Mouse (Mus musculus) MEL (cell line): ENCODE results near the gene Vps8. TPM values are rescaled to one million over a fixed set of nuclear protein-coding genes. Genes with fewer than 3 reads are reported as not detected.

Experiments
- DNase-seq: peaks from one replicate; pipeline ENCODE4 v3.0.0; 2011; ENCODE audit warnings: low read depth, low spot score
- H3K27ac ChIP-seq: 2 replicates; pipeline ENCODE4 v1.5.1; 2012; ENCODE audit warnings: low read depth, mild to moderate bottlenecking, control low read depth, low read length, moderate library complexity; ENCODE audit not compliant: control insufficient read depth
- H3K27me3 ChIP-seq, 2 experiments: fragments of 150-350 bp in 1 of 2; sonication (generic) in 1 of 2; 2 replicates each; pipeline ENCODE4 v1.6.1; 2012; ENCODE audit warnings: low read length in 2 of 2, mild to moderate bottlenecking in 2 of 2, improper control_type of control experiment in 1 of 2, moderate library complexity in 1 of 2; ENCODE audit not compliant: insufficient read depth in 2 of 2, control insufficient read depth in 1 of 2
- H3K36me3 ChIP-seq, 2 experiments: 2 replicates each; pipeline ENCODE4 v1.6.1; 2012 to 2014; ENCODE audit warnings: low read length in 2 of 2, improper control_type of control experiment in 1 of 2, inconsistent platforms in 1 of 2, mild to moderate bottlenecking in 1 of 2; ENCODE audit not compliant: insufficient read depth in 2 of 2, control insufficient read depth in 1 of 2
- H3K4me1 ChIP-seq, 2 experiments: fragments of 150-350 bp in 1 of 2; sonication (generic) in 1 of 2; 2 replicates each; pipeline ENCODE4 v1.6.1; 2012; ENCODE audit warnings: low read length in 2 of 2, improper control_type of control experiment in 1 of 2, mild to moderate bottlenecking in 1 of 2; ENCODE audit not compliant: insufficient read depth in 2 of 2, control insufficient read depth in 1 of 2
- H3K4me3 ChIP-seq, 2 experiments: fragments of 150-350 bp in 1 of 2; sonication (generic) in 1 of 2; 2 replicates each; pipeline ENCODE4 v1.5.1; 2012; ENCODE audit warnings: low read depth in 2 of 2, low read length in 2 of 2, mild to moderate bottlenecking in 2 of 2, moderate library complexity in 2 of 2, control low read depth in 1 of 2, improper control_type of control experiment in 1 of 2; ENCODE audit not compliant: control insufficient read depth in 1 of 2, insufficient read depth in 1 of 2
- H3K79me2 ChIP-seq: 2 replicates; pipeline ENCODE4 v1.6.1; 2012; ENCODE audit warnings: mild to moderate bottlenecking, low read length, moderate library complexity; ENCODE audit not compliant: control insufficient read depth, poor library complexity, insufficient read depth
- H3K9ac ChIP-seq: 2 replicates; pipeline ENCODE4 v1.6.1; 2012; ENCODE audit warnings: low read depth, mild to moderate bottlenecking, control low read depth, low read length, moderate library complexity; ENCODE audit not compliant: control insufficient read depth, poor library complexity, severe bottlenecking
- H3K9me3 ChIP-seq: fragments of 150-350 bp; sonication (generic); replicated peaks from 2 replicates; pipeline ENCODE4 v1.6.1; 2012; ENCODE audit warnings: mild to moderate bottlenecking, low read length, improper control_type of control experiment, moderate library complexity; ENCODE audit not compliant: insufficient read depth
- BHLHE40 ChIP-seq: IDR thresholded peaks from 2 replicates; pipeline ENCODE4 v1.6.1; 2012; ENCODE audit warnings: low read depth, mild to moderate bottlenecking, inconsistent platforms, low read length, improper control_type of control experiment, borderline replicate concordance
- CHD1 ChIP-seq: IDR thresholded peaks from 2 replicates; pipeline ENCODE4 v1.6.1; 2012; ENCODE audit warnings: low read depth, mild to moderate bottlenecking, inconsistent platforms, low read length, improper control_type of control experiment
- CTCF ChIP-seq, 3 experiments: IDR thresholded peaks in 2 of 3; conservative IDR thresholded peaks in 1 of 3; 2 replicates each; pipeline ENCODE4 v1.5.1; 2011 to 2012; ENCODE audit warnings: low read length in 3 of 3, low read depth in 2 of 3, mild to moderate bottlenecking in 2 of 3, improper control_type of control experiment in 1 of 3, inconsistent platforms in 1 of 3, mixed read lengths in 1 of 3, moderate library complexity in 1 of 3; ENCODE audit not compliant: control insufficient read depth in 1 of 3, insufficient read depth in 1 of 3, poor library complexity in 1 of 3, severe bottlenecking in 1 of 3
- ELF1 ChIP-seq: IDR thresholded peaks from 2 replicates; pipeline ENCODE4 v1.6.1; 2014; ENCODE audit warnings: low read depth, mild to moderate bottlenecking, inconsistent platforms, low read length, improper control_type of control experiment, moderate library complexity
- ETS1 ChIP-seq: IDR thresholded peaks from 2 replicates; pipeline ENCODE4 v1.6.1; 2012; ENCODE audit warnings: low read depth, mild to moderate bottlenecking, inconsistent platforms, low read length, improper control_type of control experiment, moderate library complexity
- GABPA ChIP-seq: IDR thresholded peaks from 2 replicates; pipeline ENCODE4 v1.6.1; 2012; ENCODE audit warnings: low read depth, mild to moderate bottlenecking, inconsistent platforms, low read length, improper control_type of control experiment, moderate library complexity
- GATA1 ChIP-seq: IDR thresholded peaks from 2 replicates; pipeline ENCODE4 v1.6.1; 2011; ENCODE audit warnings: low read depth, low read length, improper control_type of control experiment
- HCFC1 ChIP-seq: IDR thresholded peaks from 2 replicates; pipeline ENCODE4 v1.6.1; 2012; ENCODE audit warnings: low read depth, mild to moderate bottlenecking, inconsistent platforms, low read length, improper control_type of control experiment, moderate library complexity
- JUND ChIP-seq: IDR thresholded peaks from 2 replicates; pipeline ENCODE4 v1.6.1; 2011; ENCODE audit warnings: low read depth, mild to moderate bottlenecking, improper control_type of control experiment, low read length
- KAT2A ChIP-seq: conservative IDR thresholded peaks from 2 replicates; pipeline ENCODE4 v1.6.1; 2012; ENCODE audit warnings: low read depth, low read length, improper control_type of control experiment, inconsistent platforms
- MAFK ChIP-seq: IDR thresholded peaks from 2 replicates; pipeline ENCODE4 v1.6.1; 2011; ENCODE audit warnings: low read depth, mild to moderate bottlenecking, low read length, improper control_type of control experiment, borderline replicate concordance
- MAX ChIP-seq: IDR thresholded peaks from 2 replicates; pipeline ENCODE4 v1.6.1; 2011; ENCODE audit warnings: low read length, improper control_type of control experiment
- MAZ ChIP-seq: IDR thresholded peaks from 2 replicates; pipeline ENCODE4 v1.6.1; 2012; ENCODE audit warnings: low read depth, mild to moderate bottlenecking, inconsistent platforms, low read length, improper control_type of control experiment
- MXI1 ChIP-seq: IDR thresholded peaks from 2 replicates; pipeline ENCODE4 v1.6.1; 2011; ENCODE audit warnings: mild to moderate bottlenecking, low read depth, low read length, improper control_type of control experiment
- MYC ChIP-seq: IDR thresholded peaks from 2 replicates; pipeline ENCODE4 v1.6.1; 2011; ENCODE audit warnings: low read depth, mild to moderate bottlenecking, low read length, improper control_type of control experiment, moderate library complexity
- NELFE ChIP-seq: IDR thresholded peaks from 2 replicates; pipeline ENCODE4 v1.6.1; 2011; ENCODE audit warnings: low read depth, low read length, improper control_type of control experiment
- NRF1 ChIP-seq: IDR thresholded peaks from 2 replicates; pipeline ENCODE4 v1.6.1; 2014; ENCODE audit warnings: low read depth, mild to moderate bottlenecking, inconsistent platforms, low read length, improper control_type of control experiment, moderate library complexity; ENCODE audit not compliant: poor library complexity, insufficient read depth, severe bottlenecking
- POLR2A ChIP-seq, 2 experiments: IDR thresholded peaks; 2 replicates each; pipeline ENCODE4 v1.6.1; 2011 to 2012; ENCODE audit warnings: low read length in 2 of 2, mild to moderate bottlenecking in 2 of 2, control low read depth in 1 of 2, improper control_type of control experiment in 1 of 2, low read depth in 1 of 2, moderate library complexity in 1 of 2; ENCODE audit not compliant: control insufficient read depth in 1 of 2, insufficient read depth in 1 of 2, poor library complexity in 1 of 2
- POLR2AphosphoS2 ChIP-seq: IDR thresholded peaks from 2 replicates; pipeline ENCODE4 v1.6.1; 2011; ENCODE audit warnings: low read length, improper control_type of control experiment
- RCOR1 ChIP-seq: IDR thresholded peaks from 2 replicates; pipeline ENCODE4 v1.6.1; 2012; ENCODE audit warnings: low read depth, mild to moderate bottlenecking, inconsistent platforms, low read length, improper control_type of control experiment
- SIN3A ChIP-seq: IDR thresholded peaks from 2 replicates; pipeline ENCODE4 v1.6.1; 2012; ENCODE audit warnings: low read length, improper control_type of control experiment, inconsistent platforms
- SMC3 ChIP-seq: IDR thresholded peaks from 2 replicates; pipeline ENCODE4 v1.6.1; 2011; ENCODE audit warnings: low read depth, low read length, improper control_type of control experiment
- TAL1 ChIP-seq: IDR thresholded peaks from 2 replicates; pipeline ENCODE4 v1.6.1; 2012; ENCODE audit warnings: mild to moderate bottlenecking, inconsistent platforms, low read length, moderate library complexity, mixed read lengths
- TBP ChIP-seq: IDR thresholded peaks from 2 replicates; pipeline ENCODE4 v1.8.0; 2011; ENCODE audit warnings: low read depth, low read length, improper control_type of control experiment
- TCF12 ChIP-seq: IDR thresholded peaks from 2 replicates; pipeline ENCODE4 v1.6.1; 2014; ENCODE audit warnings: low read depth, mild to moderate bottlenecking, inconsistent platforms, low read length, improper control_type of control experiment, moderate library complexity
- USF1 ChIP-seq: IDR thresholded peaks from 2 replicates; pipeline ENCODE4 v1.6.1; 2014; ENCODE audit warnings: low read depth, mild to moderate bottlenecking, inconsistent platforms, low read length, improper control_type of control experiment, moderate library complexity
- USF2 ChIP-seq, 2 experiments: IDR thresholded peaks; 2 replicates each; pipeline ENCODE4 v1.6.1; 2011 to 2012; ENCODE audit warnings: improper control_type of control experiment in 2 of 2, low read length in 2 of 2, borderline replicate concordance in 1 of 2, inconsistent platforms in 1 of 2, low read depth in 1 of 2, mild to moderate bottlenecking in 1 of 2; ENCODE audit not compliant: insufficient read depth in 1 of 2
- ZC3H11A ChIP-seq: IDR thresholded peaks from 2 replicates; pipeline ENCODE4 v1.6.1; 2012; ENCODE audit warnings: low read depth, mild to moderate bottlenecking, inconsistent platforms, low read length, improper control_type of control experiment
- ZMIZ1 ChIP-seq: IDR thresholded peaks from 2 replicates; pipeline ENCODE4 v1.6.1; 2012; ENCODE audit warnings: low read depth, mild to moderate bottlenecking, inconsistent platforms, low read length, improper control_type of control experiment, moderate library complexity
- polyA plus RNA-seq, 2 experiments: library from polyadenylated mRNA; stranded (reverse) in 1 of 2; unstranded in 1 of 2; fragments of >175 nt in 1 of 2; fragments of >200 nt in 1 of 2; gene quantifications; 2 replicates each; pipeline versions ENCODE4 v1.2.1 to v1.2.4; 2012; ENCODE audit warnings: low replicate concordance in 2 of 2, low read depth in 1 of 2; ENCODE audit not compliant: insufficient read length in 2 of 2, insufficient read depth in 1 of 2, missing spikeins in 1 of 2
- total RNA-seq: library from RNA; depleted of rRNA; stranded (reverse); fragments of 300-350 nt; gene quantifications from 2 replicates; pipeline ENCODE4 v1.2.3, GENCODE M21; 2012; rRNA removed

The Vps8 gene
- total RNA-seq (10.5 TPM in 2 replicates), polyA plus RNA-seq (10 to 100 TPM in 1 of 2 experiments, not detected in 1; 14.0 TPM)

GRCm38 (mm10) chr16:21422645-21423545 lies at the start of gene Vps8:
Gene Vps8, plus strand, starts transcription at chr16:21423118.
- peak within 1 kb of the TSS; percentile 94 for H3K9ac ChIP-seq
- DNase-seq, result peak; percentile 97
- H3K4me1 ChIP-seq, result peaks cover 9 to 10% of the 10 kb centered on the region in 2 experiments
- peaks cover 6% of the 10 kb centered on the region for H3K79me2 ChIP-seq
- H3K9me3 ChIP-seq, result no peaks in the 10 kb centered on the region
- peak; percentile 83 for TF ChIP-seq ZMIZ1
- 0 out of 2 replicates have a peak, but pooled peaks have one; percentile 30 for TF ChIP-seq ETS1
- TF ChIP-seq TCF12, result peak; percentile 52; the same call in 1 of the 2 replicates
- 0 out of 2 replicates have a peak, but pooled peaks have one; percentile 11 for TF ChIP-seq GATA1
- TF ChIP-seq POLR2A (IDR thresholded peaks at IDR 0.05; ENCODE audit: control insufficient read depth in 1 of 2, insufficient read depth in 1 of 2, low read depth in 1 of 2, low read length in 2 of 2, poor library complexity in 1 of 2), result peak; percentile 79 to 85
- 0 out of 2 replicates have a peak, but pooled peaks have one; percentile 2 for TF ChIP-seq SMC3
- TF ChIP-seq MAX, result peak; percentile 92
- no peak for TF ChIP-seq GABPA
- TF ChIP-seq POLR2AphosphoS2, result peak; percentile 71; the same call in 1 of the 2 replicates
- peak; percentile 48 for TF ChIP-seq SIN3A
- no peak for TF ChIP-seq MAFK
- TF ChIP-seq TAL1, result no peak
- peak; percentile 60 for TF ChIP-seq MXI1
- TF ChIP-seq BHLHE40, result peak; percentile 71; the same call in 1 of the 2 replicates
- 0 out of 2 replicates have a peak, but pooled peaks have one; percentile 29 for TF ChIP-seq MYC
- TF ChIP-seq CTCF (IDR thresholded peaks at IDR 0.05 in 2 of 3, conservative IDR thresholded peaks at IDR 0.05 in 1 of 3; ENCODE audit: control insufficient read depth in 1 of 3, insufficient read depth in 1 of 3, low read depth in 2 of 3, low read length in 3 of 3, poor library complexity in 1 of 3, severe bottlenecking in 1 of 3), result no peak; a peak in 1 of 6 replicates
- peak; percentile 93 for TF ChIP-seq NRF1
- TF ChIP-seq TBP, result peak; percentile 77
- TF ChIP-seq HCFC1, result peak; percentile 81
- peak; percentile 99 for TF ChIP-seq USF1
- TF ChIP-seq USF2 (IDR thresholded peaks at IDR 0.05; ENCODE audit: borderline replicate concordance in 1 of 2, insufficient read depth in 1 of 2, low read depth in 1 of 2, low read length in 2 of 2), result peak; percentile 45 to 92; a peak in 3 of 4 replicates
- TF ChIP-seq RCOR1, result 0 out of 2 replicates have a peak, but pooled peaks have one; percentile 33
- peak; percentile 20; the same call in 1 of the 2 replicates for TF ChIP-seq MAZ
- no peak for TF ChIP-seq JUND
- TF ChIP-seq ZC3H11A, result no peak
- 0 out of 2 replicates have a peak, but pooled peaks have one; percentile 48 for TF ChIP-seq CHD1
- TF ChIP-seq ELF1, result peak; percentile 96
- TF ChIP-seq KAT2A, result peak; percentile 52
- peak; percentile 75 for TF ChIP-seq NELFE
- TF ChIP-seq, all 39 proteins: peak for 23
- H3K4me3 ChIP-seq, result peak within 1 kb of the TSS; percentile 84 to 100
- H3K27me3 ChIP-seq, result no peaks in the 10 kb centered on the region
- peaks cover 0 to 13% of the 10 kb centered on the region in 2 experiments; a peak in 2 of 4 replicates for H3K36me3 ChIP-seq
- peak within 1 kb of the TSS; percentile 43 for H3K27ac ChIP-seq
